Mouse (Mus musculus) heart, embryonic 16.5 days (tissue): ENCODE measurements around the gene Lipo3. TPM values are rescaled to one million over a fixed set of nuclear protein-coding genes. Genes with fewer than 3 reads are reported as not detected.

Experiments
- microRNA-seq: library from miRNA; unstranded; fragments of <30 nt; microRNA quantifications from one replicate; pipeline ENCODE4, GENCODE M21; 2017
- polyA plus RNA-seq: library from polyadenylated mRNA; unstranded; fragments of >200 nt; fragmentation: Nextera tagmentation; extraction: Ambion mirVana; gene quantifications from 2 replicates; pipeline ENCODE4 v1.2.1, GENCODE M21; 2015

The Lipo3 gene
- polyA plus RNA-seq, 1 experiment from 2014 or later = 15.2 TPM

Small RNA genes lying within 50 kb of the gene (microRNA-seq; reads per million reads assigned to microRNA genes)
- gene Gm27440 = not detected

Other genes starting within 250 kb of the Lipo3 start
- gene Lipo4, start 244.2 kb downstream of the Lipo3 start, polyA plus RNA-seq = not detected in 2 replicates
- gene Gm8978, start 136.7 kb downstream of the Lipo3 start, polyA plus RNA-seq = not detected in 2 replicates
- 0.41 and 0.49 TPM in 2 replicates for gene Lipo2, start 10.6 kb downstream of the Lipo3 start, polyA plus RNA-seq
- gene Lipo1, start 25.5 kb upstream of the Lipo3 start, polyA plus RNA-seq = not detected in 2 replicates
- gene Lipf, start 199.2 kb upstream of the Lipo3 start, polyA plus RNA-seq = not detected in 2 replicates
- gene Lipk, start 246.3 kb upstream of the Lipo3 start, polyA plus RNA-seq = not detected in 2 replicates